Mouse (Mus musculus) midbrain, embryonic 12.5 days (tissue): Measurements from ENCODE around the gene Fam57b. TPM values are rescaled to one million over a fixed set of nuclear protein-coding genes. Genes with fewer than 3 reads are reported as not detected.

Experiments
- ATAC-seq: fragments of 200-750 bp; cut with Nextera tagmentation; 2 replicates; pipeline ENCODE4 v1.8.0; 2017; ENCODE audit warnings: low read depth, moderate TSS enrichment, moderate library complexity; ENCODE audit not compliant: low FRiP score
- H3K27ac ChIP-seq: fragments of 300-500 bp; sonication (generic); replicated peaks from 2 replicates; pipeline ENCODE4 v1.5.1; 2016; ENCODE audit warnings: mild to moderate bottlenecking
- H3K27me3 ChIP-seq: fragments of 300-500 bp; sonication (generic); 2 replicates; pipeline ENCODE4 v1.6.1; 2016; ENCODE audit warnings: mild to moderate bottlenecking
- H3K36me3 ChIP-seq: fragments of 300-500 bp; sonication (generic); 2 replicates; pipeline ENCODE4 v1.6.1; 2016
- H3K4me1 ChIP-seq: fragments of 300-500 bp; sonication (generic); 2 replicates; pipeline ENCODE4 v1.6.1; 2016
- H3K4me2 ChIP-seq: fragments of 300-500 bp; sonication (generic); replicated peaks from 2 replicates; pipeline ENCODE4 v1.6.1; 2016; ENCODE audit warnings: mild to moderate bottlenecking, moderate library complexity
- H3K4me3 ChIP-seq: fragments of 300-500 bp; sonication (generic); 2 replicates; pipeline ENCODE4 v1.5.1; 2016; ENCODE audit warnings: mild to moderate bottlenecking
- H3K9ac ChIP-seq: fragments of 300-500 bp; sonication (generic); replicated peaks from 2 replicates; pipeline ENCODE4 v1.6.1; 2016; ENCODE audit warnings: mild to moderate bottlenecking, moderate library complexity
- H3K9me3 ChIP-seq: fragments of 300-500 bp; sonication (generic); 2 replicates; pipeline ENCODE4 v1.6.1; 2016; ENCODE audit warnings: mild to moderate bottlenecking
- WGBS: fragments of 180-500 bp; shearing (Covaris S2); methylation state at CpG from one replicate; pipeline ENCODE4 v1.1.7; 2016; 5-methylcytosine and 5-hydroxymethylcytosine counted together
- polyA plus RNA-seq: library from polyadenylated mRNA; unstranded; fragments of >200 nt; fragmentation: Nextera tagmentation; extraction: Ambion mirVana; gene quantifications from 2 replicates; pipeline ENCODE4 v1.2.1, GENCODE M21; 2016

Gene Fam57b
- polyA plus RNA-seq, 1 experiment from 2014 or later: 19.3 TPM

DNA sequence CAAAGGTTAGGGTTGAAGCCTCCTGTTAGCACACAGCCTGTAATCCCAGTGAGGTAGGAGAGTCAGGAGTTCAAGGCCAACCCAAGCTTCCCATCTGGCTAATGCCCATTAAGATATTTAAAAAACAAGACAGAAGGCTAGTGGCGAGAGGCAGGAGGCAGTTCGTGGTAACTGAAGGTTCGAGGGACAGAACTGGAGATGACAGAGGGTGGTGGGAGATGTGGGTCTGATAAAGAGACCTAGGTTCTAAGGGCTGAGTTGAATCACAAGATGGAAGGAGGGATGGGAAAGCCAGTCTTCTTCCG is 49.6 kb downstream of the Fam57b start, which contains the start of gene Doc2a:
Gene Doc2a, plus strand, starts transcription at position 301 of the 305 bp plus-strand sequence.
- peaks cover 45% of the 10 kb centered on the region for H3K27me3 ChIP-seq
- 26% methylated on average over 4 of the region's 4 CpGs for WGBS
- peaks cover 18% of the 10 kb centered on the region for H3K4me1 ChIP-seq
- peak within 1 kb of the TSS; percentile 65 for H3K4me3 ChIP-seq
- H3K36me3 ChIP-seq: peaks cover 7% of the 10 kb centered on the region
- peak within 1 kb of the TSS; percentile 77 for H3K9ac ChIP-seq
- peak within 1 kb of the TSS; percentile 15; the same call in 1 of the 2 replicates for H3K27ac ChIP-seq
- H3K9me3 ChIP-seq: no peaks in the 10 kb centered on the region
- peak within 1 kb of the TSS; percentile 100 for H3K4me2 ChIP-seq
- ATAC-seq: no peak

DNA sequence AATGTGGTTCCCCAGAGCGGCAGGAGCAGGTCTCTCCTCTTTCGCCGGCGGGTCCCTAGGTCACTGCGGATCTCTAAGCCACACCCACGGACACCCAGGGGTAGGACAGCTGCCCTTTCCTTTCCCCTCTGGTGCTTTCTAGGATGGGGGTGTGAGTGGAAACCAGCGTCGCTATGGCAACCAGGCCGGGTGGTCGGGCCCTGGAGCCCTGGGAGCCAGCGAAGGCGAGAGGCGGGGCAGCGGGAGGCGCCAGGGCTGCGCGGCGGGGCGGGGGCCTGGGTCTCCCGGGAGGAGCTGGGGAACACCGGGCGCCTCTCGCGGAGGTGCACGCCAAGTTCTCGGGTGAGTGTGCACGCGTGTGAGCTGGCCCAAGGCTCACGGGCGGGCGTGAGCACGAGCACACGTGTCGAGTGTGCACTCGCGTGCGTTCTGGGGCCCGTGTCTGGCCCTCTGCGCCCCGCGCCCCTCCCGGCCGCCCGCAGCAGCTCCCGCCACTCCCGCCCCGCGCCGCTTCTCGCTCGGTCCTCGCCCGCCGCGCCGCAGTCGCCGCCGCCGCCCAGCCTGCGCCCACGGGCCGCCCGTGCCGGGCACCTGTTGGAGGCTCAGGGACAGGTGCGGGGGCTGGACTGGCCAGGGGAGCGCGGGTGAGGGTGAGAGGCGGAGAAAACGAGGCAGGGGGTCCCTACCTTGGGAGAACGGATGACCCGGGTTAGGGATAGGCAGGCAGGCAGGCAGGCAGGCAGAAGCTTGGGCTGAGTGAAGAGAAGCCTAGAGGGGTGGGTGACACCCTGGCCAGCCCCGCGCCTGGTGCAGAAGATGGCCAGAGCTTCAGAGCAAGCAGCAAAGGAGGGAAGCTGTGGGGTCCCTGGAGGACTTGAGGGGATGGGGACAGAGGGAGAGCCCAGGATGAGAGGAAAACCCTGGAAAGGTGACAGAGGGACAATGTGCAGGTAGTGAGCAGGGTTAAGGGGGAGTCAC is 50.2 kb downstream of the Fam57b start:
- H3K4me2 ChIP-seq: peak overlapping the region; percentile 100
- H3K9ac ChIP-seq: peak overlapping the region; percentile 77
- 1% methylated on average over 58 of the region's 74 CpGs for WGBS
- H3K27ac ChIP-seq: peak overlapping the region; percentile 15; the same call in 1 of the 2 replicates
- H3K27me3 ChIP-seq: peaks cover 45% of the 10 kb centered on the region
- H3K4me1 ChIP-seq: peaks cover 18% of the 10 kb centered on the region
- H3K9me3 ChIP-seq: no peaks in the 10 kb centered on the region
- H3K36me3 ChIP-seq: peaks cover 13% of the 10 kb centered on the region
- peak; percentile 69 for ATAC-seq
- peak overlapping the region; percentile 65 for H3K4me3 ChIP-seq

DNA sequence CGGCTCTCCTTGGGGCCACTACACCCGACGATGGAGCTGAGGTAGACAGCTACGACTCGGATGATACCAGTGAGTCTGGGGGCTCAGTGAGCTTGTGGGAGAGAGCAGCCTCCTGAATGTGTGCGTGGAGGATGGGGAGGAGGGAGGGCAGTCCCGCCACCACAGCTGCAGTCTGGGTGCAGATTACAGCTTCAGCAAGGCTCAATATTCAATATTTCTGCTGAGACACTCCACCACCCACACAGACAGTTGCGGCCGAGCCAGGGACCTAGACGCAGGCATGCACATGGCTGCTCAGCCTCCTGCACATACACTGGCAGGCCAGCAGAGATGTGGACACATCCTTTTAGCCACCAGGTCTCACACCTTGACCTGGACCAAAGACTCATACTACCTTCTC is 51.3 kb downstream of the Fam57b start:
- H3K27ac ChIP-seq: no peak overlapping the region
- peaks cover 45% of the 10 kb centered on the region for H3K27me3 ChIP-seq
- peak overlapping the region; percentile 77 for H3K9ac ChIP-seq
- H3K9me3 ChIP-seq: no peaks in the 10 kb centered on the region
- H3K4me3 ChIP-seq: peak overlapping the region; percentile 65
- WGBS: 29% methylated on average over 10 of the region's 10 CpGs
- no peak for ATAC-seq
- H3K36me3 ChIP-seq: peaks cover 24% of the 10 kb centered on the region
- H3K4me1 ChIP-seq: peaks cover 18% of the 10 kb centered on the region
- peak overlapping the region; percentile 100 for H3K4me2 ChIP-seq

DNA sequence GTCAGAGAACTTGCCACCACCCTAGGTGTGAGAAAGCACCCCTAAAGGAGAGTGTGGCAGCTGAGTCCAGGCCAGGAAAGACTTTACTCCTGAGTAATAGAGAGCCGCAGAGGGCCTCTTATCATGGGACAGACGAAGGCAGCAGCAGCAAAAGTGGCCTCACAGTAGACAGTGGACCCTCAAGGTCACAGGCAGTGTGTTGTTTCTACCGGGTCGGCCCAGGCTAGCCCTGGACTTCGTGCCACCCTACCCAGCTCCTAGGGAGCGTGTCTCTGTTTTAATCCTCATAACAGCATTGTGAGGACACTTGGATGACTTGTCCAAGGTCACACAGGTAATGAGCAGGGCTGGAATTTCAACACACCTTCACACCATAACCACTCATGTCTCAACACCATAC is 52.7 kb downstream of the Fam57b start:
- Histone ChIP-seq H3K4me2 (no peak overlapping the region), H3K4me3 (no peak overlapping the region), H3K27me3 (peaks cover 45% of the 10 kb centered on the region), H3K36me3 (peaks cover 35% of the 10 kb centered on the region), H3K9me3 (no peaks in the 10 kb centered on the region), H3K4me1 (peaks cover 18% of the 10 kb centered on the region), H3K9ac (no peak overlapping the region), H3K27ac (no peak overlapping the region)
- no peak for ATAC-seq
- 80% methylated on average over 6 of the region's 6 CpGs for WGBS

DNA sequence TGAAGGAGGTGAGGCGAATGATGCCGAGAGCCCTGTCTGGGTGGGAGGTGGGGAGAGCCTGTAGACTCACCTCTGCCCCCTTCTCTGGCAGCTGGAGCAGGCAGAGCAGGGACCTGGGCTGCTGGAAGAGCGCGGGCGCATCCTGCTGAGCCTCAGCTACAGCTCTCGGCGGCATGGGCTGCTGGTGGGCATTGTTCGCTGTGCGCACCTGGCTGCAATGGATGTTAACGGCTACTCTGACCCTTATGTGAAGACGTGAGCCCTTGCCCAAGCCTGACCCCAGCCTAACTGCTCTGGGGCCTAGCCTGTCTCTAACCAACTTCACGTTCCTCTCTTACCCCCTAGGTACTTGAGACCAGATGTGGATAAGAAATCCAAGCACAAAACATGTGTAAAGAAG is 53.7 kb downstream of the Fam57b start:
- no peak overlapping the region for H3K9ac ChIP-seq
- ATAC-seq: no peak
- H3K36me3 ChIP-seq: peaks cover 45% of the 10 kb centered on the region
- WGBS: 33% methylated on average over 12 of the region's 12 CpGs
- H3K27me3 ChIP-seq: peaks cover 45% of the 10 kb centered on the region
- no peak overlapping the region for H3K4me3 ChIP-seq
- H3K9me3 ChIP-seq: no peaks in the 10 kb centered on the region
- no peak overlapping the region for H3K27ac ChIP-seq
- H3K4me1 ChIP-seq: peaks cover 18% of the 10 kb centered on the region
- H3K4me2 ChIP-seq: no peak overlapping the region

DNA sequence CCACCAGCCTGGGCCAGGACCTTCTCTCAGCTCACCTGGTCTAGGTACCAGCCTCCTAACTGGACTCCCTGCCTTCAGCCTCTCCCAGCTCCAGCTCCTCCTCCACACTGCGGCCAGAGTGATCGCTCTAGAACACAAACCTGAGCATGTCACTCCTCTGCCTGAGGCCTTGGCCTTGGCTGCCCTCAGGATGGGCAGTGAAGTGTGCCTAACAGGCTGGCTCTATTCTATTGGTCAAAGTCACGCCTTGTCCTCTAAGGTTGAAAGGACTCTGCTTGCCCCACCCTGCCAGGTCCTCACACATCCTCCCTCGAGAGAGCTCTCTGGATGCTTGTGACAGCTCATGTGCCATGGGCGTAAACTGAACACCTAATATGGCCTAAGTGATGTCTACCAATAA is 56.0 kb downstream of the Fam57b start:
- no peak for ATAC-seq
- Histone ChIP-seq H3K4me1 (peaks cover 13% of the 10 kb centered on the region), H3K36me3 (peaks cover 67% of the 10 kb centered on the region), H3K4me3 (no peak overlapping the region), H3K27me3 (peaks cover 25% of the 10 kb centered on the region), H3K9ac (no peak overlapping the region), H3K9me3 (no peaks in the 10 kb centered on the region), H3K27ac (no peak overlapping the region), H3K4me2 (no peak overlapping the region)
- 89% methylated on average over 5 of the region's 5 CpGs for WGBS

DNA sequence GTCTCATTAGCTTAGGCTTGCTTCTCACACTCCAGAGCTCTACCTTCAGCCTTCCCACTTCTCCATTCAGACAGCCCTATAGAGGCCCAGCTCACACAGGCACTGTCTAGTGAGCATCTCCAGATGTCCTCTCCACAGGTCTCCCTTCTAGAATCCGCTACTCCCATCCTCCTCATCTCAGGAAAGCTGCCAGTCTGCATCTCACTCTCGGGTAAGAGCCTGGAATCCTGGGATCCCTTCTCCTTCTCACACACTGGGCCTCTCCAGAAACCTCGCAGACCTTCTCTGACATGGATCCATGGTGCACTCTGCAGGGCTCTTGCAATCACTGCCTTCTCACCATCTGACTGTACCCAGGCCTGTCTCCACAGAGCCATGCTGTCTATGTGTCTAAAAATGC is 58.2 kb downstream of the Fam57b start:
- H3K27ac ChIP-seq: no peak overlapping the region
- no peaks in the 10 kb centered on the region for H3K9me3 ChIP-seq
- H3K4me1 ChIP-seq: peaks cover 8% of the 10 kb centered on the region
- no peak for ATAC-seq
- 0 out of 2 replicates have a peak, but pooled peaks cover 4% of the 10 kb centered on the region for H3K27me3 ChIP-seq
- H3K4me2 ChIP-seq: no peak overlapping the region
- no peak overlapping the region for H3K4me3 ChIP-seq
- H3K36me3 ChIP-seq: peaks cover 78% of the 10 kb centered on the region
- H3K9ac ChIP-seq: no peak overlapping the region
- 88% methylated on average over 3 of the region's 3 CpGs for WGBS

DNA sequence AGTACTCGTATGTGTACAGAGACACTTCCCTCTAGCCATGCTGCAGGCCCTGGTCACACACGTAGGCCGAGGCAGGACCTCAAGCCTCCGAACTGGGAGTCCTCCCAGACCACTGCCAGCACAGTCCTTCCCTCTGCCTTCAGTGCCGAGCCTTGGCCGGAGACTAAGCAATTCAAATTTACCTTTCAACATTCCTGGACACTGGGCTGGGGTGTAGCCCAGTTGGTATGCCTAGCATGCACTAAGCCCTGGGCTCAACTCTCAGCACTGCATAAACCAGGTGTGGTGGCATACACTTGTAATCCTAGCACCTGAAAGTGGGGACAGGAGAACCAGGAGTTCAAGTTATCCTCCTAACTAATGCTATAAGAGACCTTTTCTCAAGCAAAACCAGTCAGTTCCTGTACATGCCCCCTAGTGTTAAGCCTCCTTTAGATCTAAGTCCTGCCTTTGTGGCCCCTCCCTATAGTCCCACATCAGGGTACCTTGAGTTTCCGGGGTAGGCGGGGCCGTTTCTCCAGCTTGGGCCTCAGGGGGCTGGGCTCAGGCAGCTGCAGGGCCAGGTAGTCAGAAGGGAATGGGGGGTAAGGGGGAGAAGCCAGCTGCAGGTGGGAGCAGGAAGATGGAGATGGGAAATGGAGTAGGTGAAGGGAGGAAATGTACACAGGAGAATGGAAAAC is 59.4 kb downstream of the Fam57b start:
- H3K9ac ChIP-seq: no peak overlapping the region; the same call in 1 of the 2 replicates
- no peak overlapping the region for H3K27ac ChIP-seq
- H3K4me2 ChIP-seq: no peak overlapping the region
- H3K36me3 ChIP-seq: peaks cover 73% of the 10 kb centered on the region
- 76% methylated on average over 9 of the region's 9 CpGs for WGBS
- no peaks in the 10 kb centered on the region for H3K27me3 ChIP-seq
- H3K9me3 ChIP-seq: no peaks in the 10 kb centered on the region
- H3K4me1 ChIP-seq: peaks cover 16% of the 10 kb centered on the region
- ATAC-seq: no peak
- H3K4me3 ChIP-seq: no peak overlapping the region

DNA sequence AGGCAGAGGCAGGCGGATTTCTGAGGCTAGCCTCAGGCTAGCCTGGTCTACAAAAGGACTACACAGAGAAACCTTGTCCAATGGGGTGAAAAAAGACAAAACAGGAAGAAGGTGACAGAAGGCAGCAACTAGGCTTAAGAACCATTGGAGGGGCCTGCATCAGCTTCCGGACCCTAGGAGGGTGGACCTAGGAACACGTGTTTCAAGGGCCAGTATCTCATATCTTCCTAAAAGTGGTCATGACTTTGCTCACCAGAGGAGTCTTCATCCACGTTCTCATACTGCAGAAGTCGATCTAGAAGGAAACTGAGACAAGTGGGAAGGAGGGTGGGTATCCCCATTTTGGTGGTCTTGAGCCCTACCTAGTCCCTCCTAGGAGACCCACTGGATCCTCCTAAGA is 63.5 kb downstream of the Fam57b start:
- peak overlapping the region; percentile 81 for H3K4me2 ChIP-seq
- whole genome bisulfite sequencing: 74% methylated on average over 5 of the region's 5 CpGs
- peaks cover 60% of the 10 kb centered on the region for H3K36me3 ChIP-seq
- H3K9me3 ChIP-seq: no peaks in the 10 kb centered on the region
- H3K27ac ChIP-seq: no peak overlapping the region
- no peak for ATAC-seq
- H3K4me3 ChIP-seq: peak overlapping the region; percentile 59
- peak overlapping the region; percentile 69 for H3K9ac ChIP-seq
- H3K4me1 ChIP-seq: peaks cover 40% of the 10 kb centered on the region
- H3K27me3 ChIP-seq: no peaks in the 10 kb centered on the region

DNA sequence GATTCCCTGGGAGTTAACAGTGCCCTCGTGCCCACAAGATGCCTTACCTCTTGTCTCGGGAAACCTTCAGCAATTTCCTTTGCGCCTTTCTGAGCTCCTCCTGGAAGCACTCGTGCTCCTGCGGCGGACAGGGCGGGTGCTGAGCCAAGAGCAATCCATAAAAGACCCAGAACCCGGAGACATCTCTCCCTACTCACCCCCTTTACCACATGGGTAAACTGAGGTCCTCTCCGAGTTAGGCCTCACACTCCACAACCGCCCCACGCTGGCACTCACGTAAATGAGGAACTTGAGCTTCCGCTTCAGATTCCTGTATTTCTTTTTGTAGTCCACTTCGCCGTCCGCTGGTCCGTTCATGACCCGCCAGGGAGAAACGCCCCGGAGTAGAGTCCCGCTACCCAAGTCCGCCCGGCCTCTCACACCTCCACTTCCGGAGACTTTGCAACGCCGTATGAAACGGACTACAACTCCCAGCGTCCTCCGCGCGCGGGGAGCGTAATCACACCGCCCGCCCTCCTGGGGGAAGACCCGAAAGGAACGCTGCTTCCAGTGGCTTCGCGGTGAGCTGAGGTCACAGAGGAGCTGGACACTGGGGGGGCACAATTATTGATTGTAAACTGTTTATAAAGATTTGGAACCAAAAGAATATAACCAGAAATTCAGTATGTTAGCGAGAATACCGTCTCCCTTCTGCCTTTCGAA is 64.1 kb downstream of the Fam57b start, which contains the start of gene Hirip3:
Gene Hirip3, plus strand, starts transcription at position 544 of the 702 bp plus-strand sequence.
- no peaks in the 10 kb centered on the region for H3K9me3 ChIP-seq
- 3% methylated on average over 42 of the region's 42 CpGs for WGBS
- H3K4me3 ChIP-seq: peak within 1 kb of the TSS; percentile 59
- peak within 1 kb of the TSS; percentile 81 for H3K4me2 ChIP-seq
- H3K36me3 ChIP-seq: peaks cover 60% of the 10 kb centered on the region
- no peaks in the 10 kb centered on the region for H3K27me3 ChIP-seq
- peaks cover 40% of the 10 kb centered on the region for H3K4me1 ChIP-seq
- peak within 1 kb of the TSS; percentile 84 for H3K27ac ChIP-seq
- peak within 1 kb of the TSS; percentile 69 for H3K9ac ChIP-seq
- ATAC-seq: peak; percentile 90

DNA sequence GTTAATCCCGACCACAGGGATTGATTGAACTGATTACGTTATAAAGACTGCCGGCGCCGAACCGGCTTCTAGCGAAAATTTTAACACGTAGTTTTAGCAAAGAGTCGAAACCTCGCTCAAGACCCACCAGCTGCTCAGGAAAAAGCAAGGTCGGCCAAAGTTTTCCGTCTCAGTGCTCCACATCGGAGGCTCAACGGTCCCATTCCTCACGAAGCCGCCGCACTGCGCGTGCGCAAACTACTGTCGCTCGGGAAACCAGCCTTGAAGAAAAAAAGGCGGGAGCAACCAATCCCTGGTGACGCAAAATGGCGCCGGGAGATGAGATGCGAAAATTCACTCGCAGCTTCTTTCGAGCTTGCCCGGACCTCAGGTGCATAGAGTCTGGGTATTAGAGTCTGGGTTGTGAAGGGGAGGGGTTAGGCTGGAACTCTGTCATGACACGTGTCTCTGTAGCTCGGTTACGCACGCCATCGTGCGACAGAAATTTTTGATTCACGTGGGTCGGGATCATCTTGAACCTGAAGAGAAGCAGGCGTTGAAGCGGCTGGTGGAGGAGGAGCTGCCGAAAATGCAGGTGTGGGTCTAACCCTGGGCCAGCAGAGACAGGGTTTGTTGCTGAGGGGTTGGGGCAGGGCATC is 64.8 kb downstream of the Fam57b start, which contains the start of gene Ino80e:
Gene Ino80e, minus strand, starts transcription at position 231 of the 638 bp plus-strand sequence.
- H3K4me1 ChIP-seq: peaks cover 37% of the 10 kb centered on the region
- peak; percentile 57 for ATAC-seq
- no peaks in the 10 kb centered on the region for H3K9me3 ChIP-seq
- peak within 1 kb of the TSS; percentile 69 for H3K9ac ChIP-seq
- peak within 1 kb of the TSS; percentile 59 for H3K4me3 ChIP-seq
- no peaks in the 10 kb centered on the region for H3K27me3 ChIP-seq
- peaks cover 60% of the 10 kb centered on the region for H3K36me3 ChIP-seq
- peak within 1 kb of the TSS; percentile 84 for H3K27ac ChIP-seq
- peak within 1 kb of the TSS; percentile 81 for H3K4me2 ChIP-seq
- under 1% methylated on average over 41 of the region's 41 CpGs for WGBS
